Mouse (Mus musculus) regulatory T cell (primary cell): ENCODE data around the gene Jaml.

Experiments used
- in situ Hi-C: fragments of 300-600 bp; cut with MboI, MseI; formaldehyde crosslinking; loops from one replicate; pipeline ENCODE4 v1.15.1; 2025; ENCODE audit warnings: high pct_unique_total_duplicates

The Jaml gene

DNA sequence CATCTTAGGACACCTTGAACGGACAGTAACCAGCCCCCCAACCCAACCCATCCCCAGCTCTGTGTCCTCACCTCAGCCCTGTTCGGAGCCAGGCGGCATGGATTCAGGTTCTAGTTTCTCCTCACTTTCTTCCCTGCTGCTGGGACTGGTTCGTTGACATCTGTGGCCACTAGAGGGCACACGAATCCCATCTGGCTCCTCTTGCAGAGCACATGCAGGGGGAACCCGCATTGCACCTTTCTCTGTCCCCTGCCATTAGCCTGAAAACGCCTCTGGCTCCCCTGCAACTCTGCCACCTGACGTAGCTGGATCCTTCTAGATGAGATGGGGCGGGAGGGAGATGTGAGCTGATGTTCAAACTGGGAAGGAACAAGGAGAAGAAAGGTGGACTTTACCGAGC, 42.8 kb downstream of the Jaml start:
- in situ Hi-C loops = no loop called here

DNA sequence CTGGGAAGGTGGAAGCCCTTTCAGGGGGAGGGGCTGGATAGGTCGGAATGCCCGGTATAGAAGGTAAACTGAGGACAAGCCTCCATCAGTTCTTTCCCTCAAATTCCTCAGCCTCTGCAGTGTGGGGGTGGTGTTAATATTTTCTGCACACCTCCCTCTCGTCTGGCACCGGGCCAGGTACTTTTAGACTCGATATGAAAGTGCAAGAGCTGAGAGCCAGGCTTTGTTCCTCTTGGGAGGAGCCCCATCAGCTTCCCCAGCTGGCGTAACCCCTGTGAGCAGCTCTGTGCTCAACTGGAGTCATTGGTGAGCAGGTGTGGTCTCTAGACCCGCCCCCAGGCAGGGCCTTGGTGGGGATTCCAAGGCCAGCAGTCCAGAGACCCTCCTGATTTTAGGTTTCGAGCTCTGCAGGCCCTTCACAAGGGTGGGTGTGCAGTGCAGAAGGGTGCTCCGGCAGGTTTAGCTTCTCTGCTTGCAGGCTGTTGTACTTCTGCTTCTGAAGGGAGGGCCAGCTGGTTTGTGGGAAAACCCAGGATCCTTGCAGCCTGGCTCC, 43.3 kb downstream of the Jaml start:
- in situ Hi-C loops = no loop called here

DNA sequence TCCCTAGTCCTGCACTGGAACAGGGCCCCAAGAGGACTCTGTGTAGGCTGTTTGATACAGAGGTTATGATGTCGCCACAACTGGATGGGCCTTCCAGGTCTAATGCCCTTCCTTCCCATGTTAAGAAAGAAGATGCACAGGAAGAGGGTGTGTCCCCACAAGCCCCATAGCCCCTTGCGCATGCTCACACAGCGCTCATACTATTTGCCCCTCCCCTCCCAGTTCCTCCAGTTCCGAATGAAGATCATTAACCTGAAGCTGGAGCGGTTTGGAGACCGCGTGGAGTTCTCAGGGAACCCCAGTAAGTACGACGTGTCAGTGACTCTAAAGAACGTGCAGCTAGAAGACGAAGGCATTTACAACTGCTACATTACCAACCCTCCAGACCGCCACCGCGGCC, 46.2 kb downstream of the Jaml start:
- in situ Hi-C loops = no loop called here

GRCm38 (mm10) chr9:45126941-45127340, 48.0 kb downstream of the Jaml start:
- in situ Hi-C loops = no loop called here

DNA sequence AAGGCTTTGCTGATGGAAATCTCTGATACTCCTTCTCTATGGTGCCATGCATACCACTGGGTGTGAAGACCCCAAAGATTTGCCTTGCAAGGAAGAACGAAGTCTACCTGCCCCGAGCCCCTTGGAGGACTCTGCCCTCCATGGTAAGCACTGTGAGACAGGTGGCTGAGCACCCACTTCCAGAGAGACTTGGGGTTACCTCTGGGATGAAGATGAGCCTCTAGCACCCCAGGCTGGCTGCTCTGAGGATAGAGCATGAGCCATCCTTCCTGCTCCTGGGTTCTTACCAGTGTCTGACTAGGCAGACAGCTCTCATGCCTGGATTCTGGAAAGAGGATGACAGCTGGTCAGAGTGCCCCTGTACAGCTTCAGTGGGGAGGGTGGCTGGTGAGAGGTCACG, 51.1 kb downstream of the Jaml start:
- in situ Hi-C loops = loop anchor here (5.0 kb wide), 1 partner anchor 103 kb away; no protein-coding TSS in a partner anchor

- in situ Hi-C loops = loop anchor here (5.0 kb wide), 1 partner anchor 106 kb away; no protein-coding TSS in a partner anchor
These were observed 54.7 kb downstream of the Jaml start for GRCm38 (mm10) chr9:45133484-45134310.

GRCm38 (mm10) chr9:45136442-45137169, 57.6 kb downstream of the Jaml start:
- in situ Hi-C loops = no loop called here

DNA sequence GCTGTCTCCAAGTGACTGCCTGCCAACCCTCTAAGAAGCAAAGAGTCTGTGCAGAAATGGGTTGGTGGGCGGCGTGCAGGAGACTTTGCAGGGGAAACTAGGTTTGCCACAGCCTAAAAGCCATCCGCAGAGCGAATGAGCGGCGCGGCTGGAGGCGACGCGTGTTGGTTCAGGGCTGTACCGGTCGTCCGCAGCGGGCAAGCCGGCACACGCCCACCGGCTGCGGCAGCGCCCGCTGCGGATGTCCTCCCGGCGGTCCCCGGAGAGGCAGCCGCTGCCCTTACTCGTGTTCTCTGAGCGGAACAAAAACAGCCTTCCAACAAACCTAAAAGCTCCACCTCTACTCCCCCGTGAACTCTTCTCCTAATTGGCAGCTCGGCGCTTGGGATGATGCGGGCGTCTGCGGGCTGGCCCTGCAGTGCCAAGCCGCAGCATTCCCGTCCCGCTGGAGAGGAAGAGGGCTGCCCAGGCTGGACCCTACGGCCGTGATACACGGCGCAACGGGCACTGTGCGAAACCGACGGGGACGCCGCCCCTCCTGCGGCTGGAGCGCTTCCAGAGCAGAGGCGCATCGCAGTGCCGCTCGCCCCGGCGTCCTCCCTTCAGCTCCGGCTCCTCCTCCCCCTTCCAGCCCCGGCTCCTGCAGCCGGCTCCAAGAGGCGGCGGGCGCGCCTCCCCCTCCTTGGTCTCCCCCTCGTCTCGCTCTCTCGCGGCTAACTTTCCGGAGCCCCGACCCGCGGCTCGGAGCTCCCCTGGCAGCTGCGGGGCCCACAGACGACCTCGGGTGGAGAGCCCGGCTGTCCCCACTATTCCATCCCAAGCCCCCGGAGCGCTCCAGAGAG, 59.4 kb downstream of the Jaml start, which contains the start of gene Scn4b:
Gene Scn4b (plus strand): TSS at position 205 of the 842 bp plus-strand sequence.
- in situ Hi-C loops = no loop called here

DNA sequence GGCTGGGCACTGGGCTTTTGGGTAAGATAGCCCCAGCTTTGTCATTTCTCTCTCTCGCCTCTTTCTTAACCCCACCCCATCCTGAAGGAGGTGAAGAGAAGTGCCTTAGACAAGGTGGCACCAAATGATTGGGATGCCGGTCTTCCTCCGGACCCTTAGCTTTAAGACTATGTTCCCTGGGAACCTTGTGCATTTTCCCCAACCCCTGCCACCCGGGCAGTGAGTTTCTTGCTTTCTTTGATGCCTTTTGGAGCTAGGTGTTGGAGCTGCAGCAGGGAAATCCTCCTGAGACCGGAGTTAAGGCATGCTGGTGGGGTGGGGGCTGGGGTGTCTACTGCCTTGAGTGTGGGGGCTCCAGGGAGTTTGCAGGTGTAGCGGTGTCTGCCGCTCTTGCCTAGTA, 60.1 kb downstream of the Jaml start:
- in situ Hi-C loops = no loop called here

- in situ Hi-C loops = no loop called here
These were observed 62.0 kb downstream of the Jaml start for GRCm38 (mm10) chr9:45140945-45141344.

DNA sequence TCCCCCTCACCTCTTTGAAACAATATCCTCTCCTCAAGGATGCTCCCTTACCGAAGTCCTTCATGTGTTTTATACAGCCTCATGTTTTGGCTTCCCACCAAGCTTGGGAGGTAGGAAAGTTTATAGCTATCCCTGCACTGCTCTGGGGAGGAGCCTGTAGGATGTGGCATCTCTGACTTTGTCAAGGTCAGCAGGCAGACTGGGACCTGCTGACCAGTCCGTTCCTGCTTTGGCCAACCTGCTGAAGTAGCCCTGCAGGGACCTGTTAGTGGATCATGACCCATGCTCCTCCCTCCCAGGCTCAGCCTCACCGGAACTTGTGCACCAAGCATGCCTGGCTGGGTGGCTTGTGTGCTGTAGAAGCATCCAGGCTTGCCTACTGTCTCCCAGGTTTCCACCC, 63.7 kb downstream of the Jaml start:
- in situ Hi-C loops = no loop called here

DNA sequence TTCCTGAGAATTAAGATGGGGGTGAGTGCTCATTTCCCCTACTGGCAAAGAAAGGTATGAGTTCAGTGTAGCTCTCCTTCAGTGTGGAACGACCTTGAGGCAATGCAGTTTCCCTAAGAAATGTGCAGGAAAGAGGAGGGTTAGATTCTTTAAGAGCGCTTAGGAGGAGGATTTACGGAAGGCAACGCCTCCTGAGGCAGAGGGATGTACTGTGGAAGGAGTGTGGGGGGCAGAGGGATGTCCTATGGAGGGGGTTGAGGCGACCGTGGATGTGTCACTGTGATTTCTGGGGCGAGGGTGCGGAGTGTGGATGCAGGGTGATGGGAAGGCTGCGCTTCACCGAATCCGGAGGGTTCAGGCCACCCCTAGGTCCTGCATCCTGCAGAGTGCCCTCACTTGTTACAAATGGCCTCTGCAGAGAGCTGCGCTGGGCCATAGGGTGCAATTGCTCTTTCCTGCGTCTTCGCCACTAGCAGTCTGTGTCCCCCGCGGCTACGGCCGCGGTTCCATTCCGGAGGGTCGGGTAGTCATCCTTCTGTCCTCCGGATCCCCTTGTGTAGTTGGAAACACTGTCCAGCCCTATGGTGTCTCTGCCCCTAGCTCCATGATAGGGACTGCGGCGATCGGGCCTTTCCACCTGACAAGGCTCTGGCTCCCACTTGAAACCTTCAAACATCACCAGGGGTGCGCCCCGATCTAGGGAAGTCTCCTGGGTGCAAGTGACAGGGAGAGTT, 66.7 kb downstream of the Jaml start:
- in situ Hi-C loops = no loop called here

- in situ Hi-C loops = no loop called here
These were observed 67.2 kb downstream of the Jaml start for GRCm38 (mm10) chr9:45146267-45146597.

DNA sequence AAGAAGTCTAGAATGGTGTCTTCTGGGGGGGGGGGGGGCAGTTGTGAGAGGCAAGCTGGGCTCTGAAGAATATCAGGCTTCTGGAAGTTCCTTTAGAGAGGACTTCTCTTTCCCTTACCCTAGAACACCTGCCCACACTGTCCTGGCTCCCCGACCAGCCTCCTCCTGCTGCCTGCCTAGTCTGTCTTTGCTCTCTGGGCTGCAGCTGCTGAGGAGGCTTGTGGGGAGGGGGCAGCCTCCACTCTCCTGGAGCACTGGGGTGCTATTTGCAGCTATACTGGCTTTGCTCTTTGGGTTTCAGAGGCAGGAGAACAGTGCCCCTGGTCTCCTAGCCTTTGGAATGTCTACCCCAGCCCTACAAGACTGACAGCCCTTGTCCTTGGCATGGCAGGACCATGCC, 72.0 kb downstream of the Jaml start:
- in situ Hi-C loops = no loop called here

DNA sequence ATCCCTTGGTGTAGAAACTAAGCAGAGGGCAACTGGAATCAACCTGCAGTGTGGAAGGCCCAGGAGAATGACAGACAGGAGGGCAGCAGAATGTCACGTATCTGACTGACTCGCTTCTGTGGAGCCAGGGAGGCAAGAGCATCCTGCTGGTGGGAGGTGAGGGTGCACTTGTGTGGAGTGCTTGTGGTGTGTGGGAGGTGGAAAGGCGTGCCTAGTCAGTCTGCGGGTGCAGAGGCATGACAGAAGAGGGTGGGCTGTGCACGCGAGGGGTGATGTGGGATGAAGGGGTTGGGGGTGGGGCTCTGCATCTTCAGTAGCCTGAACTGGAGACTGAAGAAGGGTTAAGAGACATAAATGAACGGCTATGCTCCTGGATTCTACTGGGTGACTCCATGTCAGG, 74.4 kb downstream of the Jaml start:
- in situ Hi-C loops = no loop called here
